Mouse (Mus musculus): ENCODE results near the gene Ndufc2. TPM values are rescaled to one million over a fixed set of nuclear protein-coding genes. Genes with fewer than 3 reads are reported as not detected.

Gene Ndufc2
- polyA plus RNA-seq (2014; fragmentation: Illumina TruSeq; extraction: RNeasy Lipid Tissue Mini Kit (QIAGEN cat#74804); ENCODE audit: low read depth, low replicate concordance) = 215 TPM

DNA sequence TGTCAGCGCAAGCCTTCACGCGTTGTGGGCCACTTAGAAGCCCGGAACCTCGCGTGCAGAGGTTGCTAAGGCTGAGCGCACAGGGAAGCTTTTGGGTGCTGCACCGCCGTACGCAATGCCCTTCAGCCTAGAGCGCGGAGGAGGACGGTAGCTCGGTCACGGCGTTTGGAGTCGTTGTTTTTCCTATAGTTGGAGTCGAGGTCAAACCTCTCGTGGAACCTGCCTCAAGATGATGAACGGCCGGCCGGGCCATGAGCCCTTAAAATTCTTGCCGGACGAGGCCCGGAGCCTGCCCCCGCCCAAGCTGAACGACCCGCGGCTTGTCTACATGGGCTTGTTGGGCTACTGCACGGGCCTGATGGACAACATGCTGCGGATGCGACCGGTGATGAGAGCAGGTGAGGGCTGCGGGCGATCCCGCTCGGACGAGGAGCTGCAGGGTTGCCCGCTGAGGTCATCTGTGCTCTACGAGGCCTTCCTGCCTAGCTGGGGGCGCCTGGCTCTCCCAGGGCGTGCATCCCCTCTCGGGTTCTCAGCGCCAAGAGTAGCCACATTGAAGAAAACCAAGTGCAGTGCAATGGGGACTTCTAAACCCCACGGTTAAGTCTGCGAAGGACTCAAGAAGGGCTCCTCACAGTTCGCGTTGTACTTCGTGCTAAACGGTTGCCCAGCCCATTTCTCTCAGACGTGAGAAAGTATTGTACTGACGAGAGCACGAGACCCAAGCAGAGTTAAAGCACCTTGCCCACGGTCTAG is at the start of gene Ndufc2:
Gene Ndufc2, plus strand, starts transcription at position 44 of the 756 bp plus-strand sequence.

DNA sequence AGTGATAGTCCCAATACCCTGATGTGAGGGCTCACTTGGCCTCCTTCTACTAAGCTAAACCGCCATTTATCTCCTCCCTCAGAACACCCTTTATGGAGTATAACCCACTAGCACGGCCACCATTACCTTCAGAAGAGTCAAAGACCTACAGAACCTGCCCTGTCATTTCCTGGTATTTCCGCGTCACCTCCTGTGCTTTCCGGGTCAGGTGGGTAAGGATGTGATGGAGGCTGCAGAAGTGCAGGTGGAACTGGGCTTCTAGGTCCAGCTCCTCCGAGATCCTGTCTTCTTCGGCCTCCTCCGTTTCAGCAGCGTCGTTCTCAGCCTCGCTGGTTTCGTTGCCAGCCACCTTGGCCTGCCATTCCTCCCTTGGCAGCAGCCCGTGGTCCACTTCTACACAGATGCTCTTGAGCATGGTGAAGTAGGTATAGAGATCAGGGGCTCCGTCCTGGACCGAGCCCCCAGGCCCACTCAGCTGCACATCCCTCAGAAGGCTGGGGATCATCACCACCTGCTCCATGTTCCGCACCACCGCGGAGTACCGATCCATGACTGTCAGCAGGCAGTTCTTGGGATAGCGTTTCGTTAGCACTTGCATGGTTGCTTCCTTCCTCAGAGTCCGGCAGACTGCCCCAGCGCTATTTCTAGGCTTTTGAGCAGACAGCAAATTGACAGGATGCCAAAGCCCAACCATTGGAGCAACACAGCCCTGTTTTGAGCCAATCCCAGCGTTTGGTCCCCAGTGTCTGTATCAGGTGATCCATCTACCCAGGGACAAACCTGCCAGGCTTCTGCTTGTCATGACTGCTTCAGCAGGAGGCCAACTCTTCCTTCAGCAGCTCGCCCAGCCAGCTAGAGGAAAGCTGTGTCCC is 17.3 kb downstream of the Ndufc2 start, which contains the start of gene Thrsp:
Gene Thrsp, minus strand, starts transcription at position 825 of the 872 bp plus-strand sequence.

DNA sequence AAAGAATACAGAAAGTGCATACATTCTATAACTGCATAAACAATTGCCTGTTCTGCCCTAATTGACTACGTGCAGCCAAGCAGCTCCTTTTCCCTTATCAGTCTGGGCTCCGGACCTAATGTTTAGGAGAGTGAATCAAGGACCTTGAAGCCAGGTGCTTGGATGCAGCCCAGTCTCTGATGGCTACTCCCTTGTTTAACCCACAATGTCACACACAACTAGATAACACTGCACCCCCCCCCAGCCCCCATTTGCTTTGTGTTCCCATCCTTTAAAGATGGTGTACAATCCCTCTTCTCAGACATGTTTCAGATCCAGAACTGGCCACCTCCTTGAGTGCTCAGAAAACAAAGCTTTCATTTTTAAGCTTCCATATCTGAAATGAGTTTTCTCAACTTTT is 51.2 kb downstream of the Ndufc2 start, which contains the start of gene Kctd14:
Gene Kctd14, plus strand, starts transcription at position 301 of the 400 bp plus-strand sequence.

Other genes with a start within 250 kb of the Ndufc2 start
- 19.3 TPM for gene Usp35, start 68.0 kb upstream of the Ndufc2 start, polyA plus RNA-seq (2014; fragmentation: Illumina TruSeq; extraction: RNeasy Lipid Tissue Mini Kit (QIAGEN cat#74804); ENCODE audit: low read depth, low replicate concordance)
- gene Kctd21, start 67.7 kb upstream of the Ndufc2 start, polyA plus RNA-seq (2014; fragmentation: Illumina TruSeq; extraction: RNeasy Lipid Tissue Mini Kit (QIAGEN cat#74804); ENCODE audit: low read depth, low replicate concordance) = 10.4 TPM
- gene Alg8, start 28.4 kb upstream of the Ndufc2 start, polyA plus RNA-seq (2014; fragmentation: Illumina TruSeq; extraction: RNeasy Lipid Tissue Mini Kit (QIAGEN cat#74804); ENCODE audit: low read depth, low replicate concordance) = 12.8 TPM
- gene Thrsp, start 17.7 kb downstream of the Ndufc2 start, polyA plus RNA-seq (2014; fragmentation: Illumina TruSeq; extraction: RNeasy Lipid Tissue Mini Kit (QIAGEN cat#74804); ENCODE audit: low read depth, low replicate concordance) = 389 TPM
- 8.7 TPM for gene Kctd14, start 51.3 kb downstream of the Ndufc2 start, polyA plus RNA-seq (2014; fragmentation: Illumina TruSeq; extraction: RNeasy Lipid Tissue Mini Kit (QIAGEN cat#74804); ENCODE audit: low read depth, low replicate concordance)
- gene Ints4, start 81.0 kb downstream of the Ndufc2 start, polyA plus RNA-seq (2014; fragmentation: Illumina TruSeq; extraction: RNeasy Lipid Tissue Mini Kit (QIAGEN cat#74804); ENCODE audit: low read depth, low replicate concordance) = 49.0 TPM
- gene Aamdc, start 179.5 kb downstream of the Ndufc2 start, polyA plus RNA-seq (2014; fragmentation: Illumina TruSeq; extraction: RNeasy Lipid Tissue Mini Kit (QIAGEN cat#74804); ENCODE audit: low read depth, low replicate concordance) = 73.6 TPM
- 10.2 TPM for gene Rsf1, start 179.9 kb downstream of the Ndufc2 start, polyA plus RNA-seq (2014; fragmentation: Illumina TruSeq; extraction: RNeasy Lipid Tissue Mini Kit (QIAGEN cat#74804); ENCODE audit: low read depth, low replicate concordance)